Comparison of ENCODE assay signal across 13 mouse cellular contexts in genomic region chr7:141087894-141088293, GRCm38 (mm10). TPM values are rescaled to one million over a fixed set of nuclear protein-coding genes. Genes with fewer than 3 reads are reported as not detected.
DNase-seq lines count a peak whose midpoint lies in the region; ATAC-seq and TF ChIP-seq lines count a peak whose summit lies in the region.
"Had no signal": no experiment of that assay in that cellular context is flagged by ENCODE, and none has a peak within 500 bp of the region (broad histone marks: within the 10 kb centered on the region; RNA-seq: fewer than 3 reads in every experiment).

No protein-coding gene starts in this region.

- H3K27me3 ChIP-seq in testis, adult 2 months (ENCODE audit: control insufficient read depth, insufficient read depth, low read length) = no peaks in the 10 kb centered on the region

- H3K4me3 ChIP-seq in testis, adult 2 months (ENCODE audit: control insufficient read depth, low read depth, low read length) = peak overlapping the region; percentile 66

- no peak for DNase-seq in testis, postnatal 10 days (ENCODE audit: low spot score)
- DNase-seq in lung, postnatal 36 days = peak; percentile 39
- DNase-seq in thymus, postnatal 4 days = peak; percentile 67
- DNase-seq in yolk sac, embryonic 10.5 days (ENCODE audit: low spot score) = no peak
- DNase-seq in right cerebral cortex, adult 18-20 months = no peak
- DNase-seq in left cerebral cortex, postnatal 14 days (ENCODE audit: low spot score in 2 of 2) = no peak
- DNase-seq: cerebellum, postnatal 10 days; kidney, adult 18-20 months; right cerebral cortex, postnatal 14 days had no signal

- peak; percentile 55 for ATAC-seq in common myeloid progenitor, adult 5-6 weeks (replicated peaks; ENCODE audit: low read depth, poor library complexity, severe bottlenecking)
- ATAC-seq: forebrain, embryonic 14.5 days had no signal

- intact Hi-C loops in left cerebral cortex, postnatal 14 days (cut with DNase I) = no loop called here

- H3K36me3 ChIP-seq in testis, adult 2 months (ENCODE audit: control insufficient read depth, insufficient read depth, low read length) = no peaks in the 10 kb centered on the region

- H3K4me1 ChIP-seq in testis, adult 2 months (ENCODE audit: control insufficient read depth, insufficient read depth, low read length) = peaks cover 13% of the 10 kb centered on the region

- no peak for TF ChIP-seq POLR2A in testis, adult 2 months (IDR thresholded peaks at IDR 0.05; ENCODE audit: control insufficient read depth, low read depth, low read length)

- no peak for TF ChIP-seq CTCF in testis, adult 2 months (IDR thresholded peaks at IDR 0.05; ENCODE audit: control insufficient read depth, insufficient read depth, insufficient replicate concordance, low read depth, low read length)

- no peak overlapping the region for H3K27ac ChIP-seq in testis, adult 2 months (ENCODE audit: control insufficient read depth, insufficient read depth, low read depth, low read length)

RNA-seq across cellular contexts. Expression of gene Pkp3, which starts 9.9 kb away (rescaled TPM):
- polyA plus RNA-seq in testis, adult 2 months (2012; rRNA removed) = 0.83 and 0.84 TPM in 2 replicates
- total RNA-seq in common myeloid progenitor, adult 5-6 weeks (2017) = 0.19 and 3.4 TPM in 2 replicates
- total RNA-seq in left cerebral cortex, postnatal 14 days (2021) = under 1 TPM in 1 of 2 experiments, not detected in 1; 0.55 TPM
- polyA plus RNA-seq: forebrain, embryonic 14.5 days had no signal

RNA-seq across cellular contexts. Expression of gene Sigirr, which starts 12.5 kb away (rescaled TPM):
- 3.9 and 5.4 TPM in 2 replicates for polyA plus RNA-seq in testis, adult 2 months (2012; rRNA removed)
- total RNA-seq in common myeloid progenitor, adult 5-6 weeks (2017) = 17.7 and 26.1 TPM in 2 replicates
- 1 to 10 TPM; 2.5 to 2.6 TPM for total RNA-seq in left cerebral cortex, postnatal 14 days (2021)

RNA-seq across cellular contexts. Expression of gene B4galnt4, which starts 27.0 kb away (rescaled TPM):
- polyA plus RNA-seq in testis, adult 2 months (2012; rRNA removed) = 18.0 and 23.7 TPM in 2 replicates
- total RNA-seq in common myeloid progenitor, adult 5-6 weeks (2017) = 0.19 and 0.82 TPM in 2 replicates
- 10 to 100 TPM; 92.9 to 93.9 TPM for total RNA-seq in left cerebral cortex, postnatal 14 days (2021)

RNA-seq across cellular contexts. Expression of gene Ano9, which starts 29.7 kb away (rescaled TPM):
- 0.30 and 0.32 TPM in 2 replicates for polyA plus RNA-seq in testis, adult 2 months (2012; rRNA removed)
- total RNA-seq in common myeloid progenitor, adult 5-6 weeks (2017) = not detected in 2 replicates
- not detected for total RNA-seq in left cerebral cortex, postnatal 14 days (2021)
- total RNA-seq: liver, adult 2 months had no signal
- polyA plus RNA-seq: forebrain, embryonic 14.5 days had no signal

RNA-seq across cellular contexts. Expression of gene Ptdss2, which starts 34.3 kb away (rescaled TPM):
- 329 and 346 TPM in 2 replicates for polyA plus RNA-seq in testis, adult 2 months (2012; rRNA removed)
- 12.8 and 16.6 TPM in 2 replicates for total RNA-seq in common myeloid progenitor, adult 5-6 weeks (2017)
- 10 to 100 TPM; 52.9 to 65.6 TPM for total RNA-seq in left cerebral cortex, postnatal 14 days (2021)

Comparison
In these comparisons a context has a peak if more than half of its experiments do, and no peak if none do; other contexts are left out.
1. DNase-seq: peak in lung, postnatal 36 days (single experiment) and thymus, postnatal 4 days (single experiment); none in testis, postnatal 10 days (single experiment), yolk sac, embryonic 10.5 days (single experiment), right cerebral cortex, adult 18-20 months (single experiment) and left cerebral cortex, postnatal 14 days (0 of 2).
2. RNA of gene B4galnt4, which starts 27.0 kb away (total RNA-seq): 92.9 to 93.9 TPM in left cerebral cortex, postnatal 14 days; 0.19 to 0.82 TPM in common myeloid progenitor, adult 5-6 weeks; every median in the first group is over 10 times any median in the second.